Mouse (Mus musculus) lung, embryonic 16.5 days (tissue): Measurements from ENCODE around the gene Clstn2. TPM values are rescaled to one million over a fixed set of nuclear protein-coding genes. Genes with fewer than 3 reads are reported as not detected.

Experiments used
- ATAC-seq: fragments of 200-750 bp; cut with Nextera tagmentation; 2 replicates; pipeline ENCODE4 v1.8.0; 2017; ENCODE audit warnings: low read depth, mild to moderate bottlenecking, moderate library complexity
- H3K27ac ChIP-seq: fragments of 300-500 bp; sonication (generic); 2 replicates; pipeline ENCODE4 v1.5.1; 2014; ENCODE audit warnings: mild to moderate bottlenecking, control low read depth, low read length
- H3K27me3 ChIP-seq: fragments of 300-500 bp; sonication (generic); 2 replicates; pipeline ENCODE4 v1.6.1; 2014; ENCODE audit warnings: low read depth, low read length, mixed read lengths; ENCODE audit not compliant: control insufficient read depth, insufficient read depth
- H3K36me3 ChIP-seq: fragments of 300-500 bp; sonication (generic); 2 replicates; pipeline ENCODE4 v1.6.1; 2014; ENCODE audit warnings: low read length; ENCODE audit not compliant: control insufficient read depth, insufficient read depth
- H3K4me1 ChIP-seq: fragments of 300-500 bp; sonication (generic); replicated peaks from 2 replicates; pipeline ENCODE4 v1.6.1; 2014; ENCODE audit warnings: low read length, mixed read lengths; ENCODE audit not compliant: control insufficient read depth, insufficient read depth
- H3K4me2 ChIP-seq: fragments of 300-500 bp; sonication (generic); 2 replicates; pipeline ENCODE4 v1.6.1; 2014; ENCODE audit warnings: low read depth, low read length, control low read depth
- H3K4me3 ChIP-seq: fragments of 300-500 bp; sonication (generic); 2 replicates; pipeline ENCODE4 v1.5.1; 2014; ENCODE audit warnings: mild to moderate bottlenecking, low read length, control low read depth
- H3K9ac ChIP-seq: fragments of 300-500 bp; sonication (generic); 2 replicates; pipeline ENCODE4 v1.6.1; 2014; ENCODE audit warnings: low read length, control low read depth
- H3K9me3 ChIP-seq: fragments of 300-500 bp; sonication (generic); 2 replicates; pipeline ENCODE4 v1.6.1; 2016; ENCODE audit warnings: low read length; ENCODE audit not compliant: control insufficient read depth
- WGBS: fragments of 180-500 bp; shearing (Covaris S2); extraction: QIAGEN DNeasy Blood & Tissue Kit; methylation state at CpG from one replicate; pipeline ENCODE4 v1.1.7; 2014; 5-methylcytosine and 5-hydroxymethylcytosine counted together
- polyA plus RNA-seq: library from polyadenylated mRNA; unstranded; fragments of >200 nt; fragmentation: Nextera tagmentation; extraction: Ambion mirVana; gene quantifications from 2 replicates; pipeline ENCODE4 v1.2.1, GENCODE M21; 2015

Gene Clstn2
- polyA plus RNA-seq, 1 experiment from 2014 or later = 1.5 TPM

DNA sequence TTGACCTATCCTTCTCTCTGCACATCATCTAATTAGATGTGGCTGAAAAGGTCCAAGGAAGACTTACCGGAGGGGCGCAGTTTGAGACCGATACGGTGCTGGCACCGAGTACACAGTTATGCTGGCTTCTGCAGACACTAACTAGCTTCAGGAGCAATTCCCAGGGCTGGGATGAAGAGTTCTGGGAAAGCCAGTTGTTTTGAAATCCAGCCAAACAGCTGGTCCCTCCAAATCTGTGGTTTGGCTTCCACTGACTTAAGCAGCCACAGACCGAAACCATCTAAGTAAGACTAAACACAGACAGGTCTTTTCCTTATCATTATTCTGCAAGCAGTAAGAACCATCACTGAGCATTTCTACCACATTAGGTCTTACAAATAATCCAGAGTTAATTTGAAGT lies 558.1 kb downstream of the Clstn2 start:
- Histone ChIP-seq H3K27me3 (no peaks in the 10 kb centered on the region), H3K4me3 (no peak overlapping the region), H3K27ac (no peak overlapping the region), H3K4me2 (no peak overlapping the region), H3K36me3 (no peaks in the 10 kb centered on the region), H3K4me1 (no peaks in the 10 kb centered on the region), H3K9ac (no peak overlapping the region), H3K9me3 (no peaks in the 10 kb centered on the region)
- ATAC-seq = no peak
- WGBS = 71% methylated on average over 6 of the region's 6 CpGs

DNA sequence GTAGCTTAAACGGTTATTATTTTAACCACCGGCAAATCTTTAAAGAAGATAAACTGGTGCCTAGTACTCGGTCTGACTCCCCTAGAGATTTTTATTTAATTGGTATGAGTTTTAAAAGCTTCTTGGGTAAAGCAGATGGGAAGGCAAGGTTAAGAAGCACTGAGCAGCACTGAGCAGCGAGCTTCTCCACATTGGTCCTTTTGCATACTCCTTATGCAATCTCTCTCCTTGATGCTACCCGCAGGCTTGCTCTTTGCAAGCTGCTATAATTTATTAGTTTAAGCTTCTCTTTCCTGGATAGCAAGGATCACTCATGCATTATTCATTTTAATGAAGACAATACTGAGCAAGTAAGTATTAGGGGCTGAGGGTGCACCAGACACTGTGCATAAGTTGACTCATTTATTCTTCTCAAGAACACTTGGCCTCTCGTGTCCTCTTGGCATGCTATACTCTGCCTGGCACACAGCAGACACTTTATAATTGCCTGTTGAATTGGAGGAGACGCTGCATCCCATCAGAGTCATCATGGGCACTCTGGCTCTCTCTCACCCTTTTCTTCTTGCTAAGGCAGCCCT lies 561.9 kb downstream of the Clstn2 start:
- no peak overlapping the region for H3K27ac ChIP-seq
- no peaks in the 10 kb centered on the region for H3K9me3 ChIP-seq
- H3K4me3 ChIP-seq = no peak overlapping the region
- H3K9ac ChIP-seq = no peak overlapping the region
- no peaks in the 10 kb centered on the region for H3K4me1 ChIP-seq
- WGBS = 77% methylated on average over 7 of the region's 7 CpGs
- H3K36me3 ChIP-seq = no peaks in the 10 kb centered on the region
- no peaks in the 10 kb centered on the region for H3K27me3 ChIP-seq
- no peak for ATAC-seq
- no peak overlapping the region for H3K4me2 ChIP-seq

- no peak overlapping the region for H3K9ac ChIP-seq
- H3K27me3 ChIP-seq = no peaks in the 10 kb centered on the region
- H3K27ac ChIP-seq = no peak overlapping the region
- no peaks in the 10 kb centered on the region for H3K36me3 ChIP-seq
- no peak overlapping the region for H3K4me2 ChIP-seq
- 66% methylated on average over 6 of the region's 6 CpGs for WGBS
- H3K4me1 ChIP-seq = no peaks in the 10 kb centered on the region
- no peak for ATAC-seq
- no peak overlapping the region for H3K4me3 ChIP-seq
- H3K9me3 ChIP-seq = no peaks in the 10 kb centered on the region
These were observed 572.5 kb downstream of the Clstn2 start for GRCm38 (mm10) chr9:97460452-97460851.

- H3K4me2 ChIP-seq = no peak overlapping the region
- WGBS = 61% methylated on average over 4 of the region's 4 CpGs
- no peaks in the 10 kb centered on the region for H3K36me3 ChIP-seq
- H3K9me3 ChIP-seq = no peaks in the 10 kb centered on the region
- H3K27ac ChIP-seq = no peak overlapping the region
- H3K27me3 ChIP-seq = no peaks in the 10 kb centered on the region
- H3K9ac ChIP-seq = no peak overlapping the region
- no peaks in the 10 kb centered on the region for H3K4me1 ChIP-seq
- H3K4me3 ChIP-seq = no peak overlapping the region
- no peak for ATAC-seq
These were observed 573.2 kb downstream of the Clstn2 start for GRCm38 (mm10) chr9:97459745-97460144.

GRCm38 (mm10) chr9:97449316-97450050 lies 583.5 kb downstream of the Clstn2 start:
- H3K36me3 ChIP-seq = no peaks in the 10 kb centered on the region
- no peak overlapping the region for H3K27ac ChIP-seq
- peak; percentile 75 for ATAC-seq
- H3K4me2 ChIP-seq = no peak overlapping the region
- no peaks in the 10 kb centered on the region for H3K27me3 ChIP-seq
- H3K9me3 ChIP-seq = no peaks in the 10 kb centered on the region
- WGBS = 54% methylated on average over 13 of the region's 13 CpGs
- no peak overlapping the region for H3K9ac ChIP-seq
- H3K4me1 ChIP-seq = no peaks in the 10 kb centered on the region
- H3K4me3 ChIP-seq = no peak overlapping the region

GRCm38 (mm10) chr9:97439872-97440636 lies 592.9 kb downstream of the Clstn2 start:
- Histone ChIP-seq H3K36me3 (no peaks in the 10 kb centered on the region), H3K27me3 (no peaks in the 10 kb centered on the region), H3K4me2 (no peak overlapping the region), H3K27ac (no peak overlapping the region), H3K4me3 (no peak overlapping the region), H3K4me1 (peaks cover 3% of the 10 kb centered on the region; the same call in 1 of the 2 replicates), H3K9me3 (no peaks in the 10 kb centered on the region), H3K9ac (no peak overlapping the region)
- 0 out of 2 replicates have a peak, but pooled peaks have one; percentile 28 for ATAC-seq
- 39% methylated on average over 7 of the region's 7 CpGs for WGBS

GRCm38 (mm10) chr9:97434666-97435065 lies 598.3 kb downstream of the Clstn2 start:
- H3K4me2 ChIP-seq = no peak overlapping the region
- no peak overlapping the region for H3K9ac ChIP-seq
- H3K36me3 ChIP-seq = no peaks in the 10 kb centered on the region
- H3K4me3 ChIP-seq = no peak overlapping the region
- no peaks in the 10 kb centered on the region for H3K9me3 ChIP-seq
- ATAC-seq = peak; percentile 48
- WGBS = 35% methylated on average over 3 of the region's 3 CpGs
- no peak overlapping the region; the same call in 1 of the 2 replicates for H3K27ac ChIP-seq
- peaks cover 3% of the 10 kb centered on the region; the same call in 1 of the 2 replicates for H3K4me1 ChIP-seq
- no peaks in the 10 kb centered on the region for H3K27me3 ChIP-seq

DNA sequence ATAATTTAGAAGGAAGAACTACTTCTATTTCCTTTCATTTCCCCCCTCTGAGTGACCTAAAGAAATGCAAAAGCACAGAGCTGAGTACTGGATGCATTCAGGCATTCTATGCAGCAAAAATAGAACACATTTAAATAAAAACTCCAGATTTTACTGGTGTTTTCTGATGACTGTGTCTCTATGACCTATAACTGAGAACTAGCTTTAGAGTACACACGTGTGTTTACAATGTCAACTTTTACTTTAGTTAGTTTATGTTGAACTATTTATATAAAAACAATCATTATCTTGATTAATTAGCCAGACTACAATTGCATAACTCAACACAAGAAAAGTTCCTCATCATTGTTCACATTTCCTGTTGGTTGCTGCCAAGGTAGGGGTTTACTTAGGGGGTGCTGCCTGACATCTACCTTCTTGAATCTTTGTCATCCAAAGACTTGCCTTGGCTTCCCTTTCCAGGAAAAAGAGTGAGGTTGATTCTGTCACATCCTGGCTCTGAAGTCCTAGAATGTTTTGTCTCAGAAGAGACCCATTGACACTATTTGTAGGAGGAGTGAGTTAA lies 603.0 kb downstream of the Clstn2 start:
- H3K27ac ChIP-seq = 0 out of 2 replicates have a peak overlapping the region, but pooled peaks have one; percentile 4
- WGBS = 26% methylated on average over 1 of the region's 1 CpGs

GRCm38 (mm10) chr9:97428127-97428526 lies 604.9 kb downstream of the Clstn2 start:
- 0 out of 2 replicates have a peak, but pooled peaks cover 3% of the 10 kb centered on the region for H3K4me1 ChIP-seq
- WGBS = 81% methylated on average over 7 of the region's 7 CpGs
- no peak overlapping the region for H3K4me2 ChIP-seq

More for the DNA sequence above, 603.0 kb downstream of the Clstn2 start:
- H3K9ac ChIP-seq = no peak overlapping the region
- H3K4me3 ChIP-seq = no peak overlapping the region
- H3K36me3 ChIP-seq = no peaks in the 10 kb centered on the region
- 0 out of 2 replicates have a peak, but pooled peaks cover 3% of the 10 kb centered on the region for H3K4me1 ChIP-seq
- ATAC-seq = peak; percentile 89
- H3K9me3 ChIP-seq = no peaks in the 10 kb centered on the region
- no peaks in the 10 kb centered on the region for H3K27me3 ChIP-seq
- H3K4me2 ChIP-seq = no peak overlapping the region

More at GRCm38 (mm10) chr9:97428127-97428526, 604.9 kb downstream of the Clstn2 start:
- no peak for ATAC-seq
- Histone ChIP-seq H3K9me3 (no peaks in the 10 kb centered on the region), H3K27me3 (no peaks in the 10 kb centered on the region), H3K27ac (no peak overlapping the region), H3K9ac (no peak overlapping the region), H3K4me3 (no peak overlapping the region), H3K36me3 (no peaks in the 10 kb centered on the region)
